Mouse (Mus musculus) embryonic facial prominence, embryonic 11.5 days (tissue): Measurements from ENCODE around the gene Fbxw21. TPM values are rescaled to one million over a fixed set of nuclear protein-coding genes. Genes with fewer than 3 reads are reported as not detected.

Experiments used
- ATAC-seq: fragments of 200-750 bp; cut with Nextera tagmentation; replicated peaks from 2 replicates; pipeline ENCODE4 v1.8.0; 2017; ENCODE audit warnings: low read depth; ENCODE audit not compliant: insufficient number of reproducible peaks, low FRiP score, low TSS enrichment
- DNase-seq: peaks from one replicate; pipeline ENCODE4 v3.0.0-alpha.2; 2015; ENCODE audit warnings: low spot score
- H3K27ac ChIP-seq: fragments of 300-500 bp; sonication (generic); replicated peaks from 2 replicates; pipeline ENCODE4 v1.5.1; 2014; ENCODE audit warnings: mild to moderate bottlenecking, low read depth, low read length, control low read depth
- H3K27me3 ChIP-seq: fragments of 300-500 bp; sonication (generic); 2 replicates; pipeline ENCODE4 v1.6.1; 2014; ENCODE audit warnings: mild to moderate bottlenecking, low read length, moderate library complexity, mixed read lengths; ENCODE audit not compliant: control insufficient read depth, insufficient read depth
- H3K36me3 ChIP-seq: fragments of 300-500 bp; sonication (generic); replicated peaks from 2 replicates; pipeline ENCODE4 v1.6.1; 2014; ENCODE audit warnings: low read depth, mild to moderate bottlenecking, low read length, moderate library complexity, mixed read lengths; ENCODE audit not compliant: control insufficient read depth, insufficient read depth
- H3K4me1 ChIP-seq: fragments of 300-500 bp; sonication (generic); 2 replicates; pipeline ENCODE4 v1.6.1; 2014; ENCODE audit warnings: low read length, mixed read lengths; ENCODE audit not compliant: control insufficient read depth, insufficient read depth
- H3K4me2 ChIP-seq: fragments of 300-500 bp; sonication (generic); 2 replicates; pipeline ENCODE4 v1.6.1; 2014; ENCODE audit warnings: low read depth, mild to moderate bottlenecking, control low read depth, low read length, moderate library complexity
- H3K4me3 ChIP-seq: fragments of 300-500 bp; sonication (generic); 2 replicates; pipeline ENCODE4 v1.5.1; 2014; ENCODE audit warnings: low read depth, low read length, control low read depth
- H3K9ac ChIP-seq: fragments of 300-500 bp; sonication (generic); replicated peaks from 2 replicates; pipeline ENCODE4 v1.6.1; 2014; ENCODE audit warnings: mild to moderate bottlenecking, control low read depth, low read length
- H3K9me3 ChIP-seq: fragments of 300-500 bp; sonication (generic); replicated peaks from 2 replicates; pipeline ENCODE4 v1.6.1; 2016; ENCODE audit warnings: mild to moderate bottlenecking, low read length, inconsistent platforms, mixed read lengths; ENCODE audit not compliant: control insufficient read depth
- WGBS: fragments of 180-500 bp; shearing (Covaris S2); extraction: QIAGEN DNeasy Blood & Tissue Kit; methylation state at CpG from one replicate; pipeline ENCODE4 v1.1.7; 2014; 5-methylcytosine and 5-hydroxymethylcytosine counted together
- polyA plus RNA-seq: library from polyadenylated mRNA; unstranded; fragments of >200 nt; fragmentation: Nextera tagmentation; extraction: Ambion mirVana; gene quantifications from 2 replicates; pipeline ENCODE4 v1.2.1, GENCODE M21; 2014

Fbxw21 gene
- polyA plus RNA-seq, 1 experiment from 2014 or later, result not detected

DNA sequence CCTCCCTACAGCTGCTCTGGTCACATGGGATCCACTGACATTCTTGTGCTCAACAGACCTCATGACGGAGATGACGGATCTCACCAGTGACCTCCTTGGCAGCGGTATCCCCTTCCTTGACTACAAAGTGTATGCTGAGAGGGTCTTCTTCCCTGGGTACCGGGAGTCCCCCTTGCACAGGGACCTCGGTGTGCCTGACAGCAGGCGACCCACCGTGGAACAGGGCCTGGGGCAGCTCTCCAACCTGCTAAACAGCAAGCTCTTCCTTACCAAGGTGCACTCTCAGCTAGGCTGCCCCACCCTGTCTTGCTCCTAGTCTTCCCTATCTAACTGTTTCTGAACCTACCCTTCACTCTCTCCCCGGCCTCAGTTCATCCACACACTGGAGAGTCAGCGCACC lies 50.2 kb downstream of the Fbxw21 start:
- H3K9ac ChIP-seq, result no peak overlapping the region
- WGBS, result 94% methylated on average over 9 of the region's 9 CpGs
- H3K4me3 ChIP-seq, result no peak overlapping the region
- no peaks in the 10 kb centered on the region for H3K27me3 ChIP-seq
- H3K9me3 ChIP-seq, result no peaks in the 10 kb centered on the region
- no peak overlapping the region for H3K4me2 ChIP-seq
- peaks cover 27% of the 10 kb centered on the region for H3K36me3 ChIP-seq
- H3K4me1 ChIP-seq, result no peaks in the 10 kb centered on the region
- DNase-seq (no peak), ATAC-seq (no peak)
- no peak overlapping the region for H3K27ac ChIP-seq

DNA sequence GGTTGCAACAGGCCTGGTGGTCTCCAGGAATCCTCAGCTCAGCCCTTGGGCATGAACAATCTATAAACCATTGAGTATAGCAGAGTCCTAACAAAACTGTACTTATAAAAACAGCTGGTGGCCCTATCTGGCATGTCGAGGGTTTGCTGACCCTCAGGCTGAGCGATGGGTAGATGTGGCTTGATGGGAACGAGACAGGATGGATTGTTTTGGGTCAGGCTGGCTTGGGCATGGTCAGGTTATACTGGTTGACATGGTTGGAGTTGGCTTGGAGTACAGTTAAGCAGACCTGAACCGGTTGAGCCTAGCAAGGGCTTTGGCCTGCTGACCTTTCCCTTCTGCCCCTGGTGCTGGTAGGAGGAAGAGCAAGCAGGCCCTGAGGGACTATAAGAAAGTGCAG lies 50.7 kb downstream of the Fbxw21 start:
- no peaks in the 10 kb centered on the region for H3K9me3 ChIP-seq
- 88% methylated on average over 4 of the region's 4 CpGs for WGBS
- no peak overlapping the region for H3K27ac ChIP-seq
- DNase-seq (no peak), ATAC-seq (no peak)
- H3K27me3 ChIP-seq, result no peaks in the 10 kb centered on the region
- H3K4me3 ChIP-seq, result no peak overlapping the region
- H3K36me3 ChIP-seq, result peaks cover 25% of the 10 kb centered on the region
- H3K9ac ChIP-seq, result no peak overlapping the region
- H3K4me2 ChIP-seq, result no peak overlapping the region
- no peaks in the 10 kb centered on the region for H3K4me1 ChIP-seq

DNA sequence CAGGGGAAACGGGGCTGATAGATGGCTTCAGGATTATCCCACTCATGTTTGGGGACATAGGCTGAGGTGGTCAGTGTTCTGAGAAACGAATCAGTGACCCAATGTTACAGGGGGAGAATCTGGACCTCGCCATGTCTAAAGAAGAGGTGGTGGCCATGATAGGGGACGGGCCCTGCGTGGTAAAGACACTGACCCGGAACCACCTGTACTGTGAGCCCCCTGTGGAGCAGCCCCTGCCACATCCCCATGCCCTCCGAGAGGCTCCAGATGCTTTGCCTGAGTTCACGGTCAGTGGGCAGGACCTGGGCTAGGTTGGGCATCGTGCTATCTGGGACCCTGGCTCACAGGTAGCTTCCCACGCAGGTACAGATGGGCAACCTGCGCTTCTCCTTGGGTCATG lies 51.6 kb downstream of the Fbxw21 start:
- Histone ChIP-seq H3K4me1 (no peaks in the 10 kb centered on the region), H3K9me3 (no peaks in the 10 kb centered on the region), H3K4me2 (no peak overlapping the region), H3K9ac (no peak overlapping the region), H3K27ac (no peak overlapping the region), H3K4me3 (no peak overlapping the region), H3K36me3 (peaks cover 25% of the 10 kb centered on the region), H3K27me3 (no peaks in the 10 kb centered on the region)
- no peak for ATAC-seq
- 94% methylated on average over 11 of the region's 11 CpGs for WGBS
- DNase-seq, result no peak

DNA sequence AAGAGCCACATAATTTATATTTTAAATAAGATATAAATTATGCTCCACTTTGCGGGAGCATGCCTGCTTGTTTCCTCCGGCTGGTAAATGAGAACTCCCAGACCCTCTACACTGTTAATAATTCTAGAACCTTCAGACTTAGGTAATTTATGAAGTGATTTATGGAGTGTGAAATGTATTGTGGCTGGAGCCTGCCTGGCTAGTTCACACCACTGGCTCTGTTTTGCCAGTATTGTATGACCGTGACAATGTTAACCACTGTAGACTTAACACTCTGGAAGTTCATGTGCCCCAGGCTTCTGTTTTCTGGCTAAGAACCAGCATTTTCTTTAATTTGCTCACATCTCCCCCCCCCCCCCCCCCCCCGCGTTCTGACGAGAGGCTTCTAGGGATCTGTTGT lies 54.5 kb downstream of the Fbxw21 start:
- H3K9ac ChIP-seq, result no peak overlapping the region
- WGBS, result 90% methylated on average over 4 of the region's 6 CpGs
- no peak overlapping the region for H3K4me2 ChIP-seq
- ATAC-seq (no peak), DNase-seq (no peak)
- no peaks in the 10 kb centered on the region for H3K4me1 ChIP-seq
- H3K4me3 ChIP-seq, result no peak overlapping the region
- H3K27me3 ChIP-seq, result no peaks in the 10 kb centered on the region
- H3K9me3 ChIP-seq, result no peaks in the 10 kb centered on the region
- no peak overlapping the region for H3K27ac ChIP-seq
- H3K36me3 ChIP-seq, result peaks cover 25% of the 10 kb centered on the region

DNA sequence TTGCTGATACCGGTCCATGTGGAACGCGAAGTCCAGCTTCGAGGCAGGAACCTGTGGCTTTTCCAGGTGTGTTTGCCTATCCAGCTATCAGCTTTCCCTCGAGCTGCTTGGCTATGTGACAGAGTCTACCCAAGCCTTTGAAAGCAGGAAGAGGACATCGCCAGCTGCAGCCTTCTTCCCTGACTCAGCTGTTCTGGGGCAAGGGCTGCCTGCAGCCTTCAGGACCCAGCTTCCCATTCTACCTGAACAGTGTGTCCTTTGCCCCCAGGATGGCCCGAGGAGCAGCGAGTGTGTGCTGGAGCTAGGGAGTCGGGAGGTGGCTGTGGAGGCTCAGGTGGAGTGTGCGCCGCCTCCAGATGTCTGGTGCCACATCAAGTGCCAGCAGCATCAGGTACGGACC lies 56.2 kb downstream of the Fbxw21 start:
- H3K9me3 ChIP-seq, result no peaks in the 10 kb centered on the region
- H3K4me3 ChIP-seq, result no peak overlapping the region
- no peak overlapping the region for H3K27ac ChIP-seq
- H3K9ac ChIP-seq, result no peak overlapping the region
- H3K36me3 ChIP-seq, result peaks cover 17% of the 10 kb centered on the region
- WGBS, result 90% methylated on average over 12 of the region's 12 CpGs
- H3K4me1 ChIP-seq, result no peaks in the 10 kb centered on the region
- no peaks in the 10 kb centered on the region for H3K27me3 ChIP-seq
- DNase-seq (no peak), ATAC-seq (no peak)
- no peak overlapping the region for H3K4me2 ChIP-seq

DNA sequence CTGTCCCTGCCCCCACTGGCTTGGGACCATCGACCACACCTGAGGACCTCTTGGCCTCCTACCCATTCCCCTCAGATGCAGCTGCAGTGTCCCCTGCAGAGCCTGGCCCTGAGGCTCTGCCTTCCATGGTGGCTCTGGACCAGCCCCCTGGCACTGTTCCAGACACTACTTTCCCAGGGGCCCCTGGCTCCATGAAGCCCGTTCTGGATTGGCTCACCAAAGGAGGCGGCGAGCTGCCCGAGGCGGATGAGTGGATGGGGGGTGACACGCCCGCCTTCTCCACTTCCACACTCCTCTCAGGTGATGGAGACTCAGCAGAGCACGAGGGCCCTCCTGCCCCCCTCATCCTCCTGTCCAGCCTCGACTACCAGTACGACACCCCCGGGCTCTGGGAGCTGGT lies 56.8 kb downstream of the Fbxw21 start:
- no peak overlapping the region for H3K9ac ChIP-seq
- no peak overlapping the region for H3K27ac ChIP-seq
- no peak overlapping the region for H3K4me2 ChIP-seq
- no peaks in the 10 kb centered on the region for H3K4me1 ChIP-seq
- H3K4me3 ChIP-seq, result no peak overlapping the region
- 81% methylated on average over 12 of the region's 12 CpGs for WGBS
- no peaks in the 10 kb centered on the region for H3K27me3 ChIP-seq
- DNase-seq, result no peak
- H3K9me3 ChIP-seq, result no peaks in the 10 kb centered on the region
- ATAC-seq, result no peak
- peaks cover 14% of the 10 kb centered on the region for H3K36me3 ChIP-seq

DNA sequence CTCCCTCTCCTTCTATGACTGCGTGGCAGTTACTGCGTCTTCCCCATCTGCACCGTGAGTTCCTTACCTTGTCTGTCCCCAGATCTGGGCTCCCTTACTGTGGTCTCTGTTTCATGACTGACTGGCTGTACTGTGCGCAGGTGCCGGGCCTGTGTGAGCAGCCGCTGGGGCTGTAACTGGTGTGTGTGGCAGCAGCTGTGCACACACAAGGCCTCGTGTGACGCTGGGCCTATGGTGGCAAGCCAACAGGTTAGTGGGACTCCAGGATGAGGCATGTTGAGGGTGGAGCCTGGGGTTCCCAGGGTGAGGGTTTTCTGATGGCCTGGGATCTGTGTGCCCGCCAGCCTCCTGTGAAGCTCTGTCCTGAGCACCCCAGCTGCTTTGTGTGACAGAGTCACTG lies 57.8 kb downstream of the Fbxw21 start:
- Histone ChIP-seq H3K4me1 (no peaks in the 10 kb centered on the region), H3K27ac (no peak overlapping the region), H3K9ac (no peak overlapping the region), H3K36me3 (peaks cover 14% of the 10 kb centered on the region), H3K27me3 (no peaks in the 10 kb centered on the region), H3K4me3 (no peak overlapping the region), H3K4me2 (no peak overlapping the region), H3K9me3 (no peaks in the 10 kb centered on the region)
- DNase-seq, result no peak
- ATAC-seq, result no peak
- 96% methylated on average over 9 of the region's 9 CpGs for WGBS

DNA sequence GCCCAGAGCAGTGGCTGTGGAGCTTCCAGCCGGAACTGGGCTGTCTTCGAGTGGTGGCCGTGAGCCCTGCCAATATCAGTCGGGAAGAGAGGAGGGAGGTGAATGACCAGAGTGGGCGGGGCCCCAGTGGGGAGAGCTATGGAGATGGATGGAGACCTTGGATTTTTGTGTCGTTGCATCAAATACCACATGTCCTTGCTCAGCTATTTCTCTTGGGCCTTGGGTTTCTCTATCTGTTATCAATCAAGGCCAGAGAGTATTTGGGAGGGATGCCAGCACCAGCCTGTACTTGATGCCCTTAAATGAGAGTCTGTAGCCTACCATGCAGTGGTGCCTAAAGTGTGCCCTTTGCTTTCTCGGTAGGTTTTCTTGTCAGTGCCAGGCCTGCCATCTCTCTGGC lies 58.6 kb downstream of the Fbxw21 start:
- no peaks in the 10 kb centered on the region for H3K9me3 ChIP-seq
- no peak overlapping the region for H3K4me3 ChIP-seq
- H3K36me3 ChIP-seq, result peaks cover 14% of the 10 kb centered on the region
- DNase-seq, result no peak
- H3K27me3 ChIP-seq, result no peaks in the 10 kb centered on the region
- WGBS, result 82% methylated on average over 7 of the region's 7 CpGs
- ATAC-seq, result no peak
- no peak overlapping the region for H3K27ac ChIP-seq
- no peaks in the 10 kb centered on the region for H3K4me1 ChIP-seq
- no peak overlapping the region for H3K9ac ChIP-seq
- H3K4me2 ChIP-seq, result no peak overlapping the region
